Comparison of ENCODE assay signal across 8 mouse cellular contexts in the genomic region with DNA sequence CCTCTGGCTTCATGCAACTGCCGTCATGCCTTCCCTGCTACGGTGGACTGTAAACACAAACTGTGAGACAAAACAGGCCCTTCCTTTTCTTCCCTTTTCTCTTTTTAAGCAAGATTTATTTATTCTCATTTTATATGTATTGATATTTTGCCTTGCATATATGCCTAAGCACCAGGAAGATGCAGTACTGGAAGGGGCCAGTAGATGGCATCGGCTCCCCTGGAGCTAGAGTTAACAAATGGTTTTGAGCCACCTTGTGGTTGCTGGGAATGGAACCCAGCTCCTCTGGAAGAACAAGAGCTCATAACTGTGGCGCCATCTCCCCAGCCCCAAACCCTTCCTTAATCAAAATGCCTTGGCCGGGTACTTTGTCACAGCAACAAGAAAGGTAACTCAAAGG. TPM values are rescaled to one million over a fixed set of nuclear protein-coding genes. Genes with fewer than 3 reads are reported as not detected.
DNase-seq lines count a peak whose midpoint lies in the region; ATAC-seq and TF ChIP-seq lines count a peak whose summit lies in the region.

No protein-coding gene starts in this region.

- no peak for ATAC-seq in forebrain, postnatal 0 days
- no peak for ATAC-seq in forebrain, embryonic 13.5 days

- WGBS in forebrain, postnatal 0 days = 94% methylated on average over 5 of the region's 5 CpGs
- 90% methylated on average over 5 of the region's 5 CpGs for WGBS in forebrain, embryonic 13.5 days
- WGBS in embryonic facial prominence, embryonic 10.5 days = 80% methylated on average over 5 of the region's 5 CpGs

- H3K4me3 ChIP-seq in forebrain, postnatal 0 days (ENCODE audit: low read depth, low read length) = no peak overlapping the region
- no peak overlapping the region for H3K4me3 ChIP-seq in forebrain, embryonic 13.5 days
- no peak overlapping the region for H3K4me3 ChIP-seq in embryonic facial prominence, embryonic 10.5 days

- TF ChIP-seq CTCF in forebrain, postnatal 0 days (IDR thresholded peaks at IDR 0.05; ENCODE audit: low read depth) = peak; percentile 66

- H3K4me2 ChIP-seq in forebrain, postnatal 0 days (ENCODE audit: low read depth) = no peak overlapping the region
- H3K4me2 ChIP-seq in forebrain, embryonic 13.5 days = no peak overlapping the region

- no peaks in the 10 kb centered on the region for H3K4me1 ChIP-seq in forebrain, postnatal 0 days (ENCODE audit: insufficient read depth)
- H3K4me1 ChIP-seq in forebrain, embryonic 13.5 days = peaks cover 8% of the 10 kb centered on the region; the same call in 1 of the 2 replicates
- peaks cover 23% of the 10 kb centered on the region for H3K4me1 ChIP-seq in embryonic facial prominence, embryonic 10.5 days

- H3K36me3 ChIP-seq in forebrain, postnatal 0 days (ENCODE audit: insufficient read depth) = no peaks in the 10 kb centered on the region
- no peaks in the 10 kb centered on the region for H3K36me3 ChIP-seq in forebrain, embryonic 13.5 days (ENCODE audit: poor library complexity, severe bottlenecking)
- no peaks in the 10 kb centered on the region for H3K36me3 ChIP-seq in embryonic facial prominence, embryonic 10.5 days (replicated peaks)

- H3K27ac ChIP-seq in forebrain, postnatal 0 days (ENCODE audit: low read depth, low read length) = no peak overlapping the region
- no peak overlapping the region for H3K27ac ChIP-seq in forebrain, embryonic 13.5 days
- no peak overlapping the region for H3K27ac ChIP-seq in embryonic facial prominence, embryonic 10.5 days (replicated peaks)

- H3K27me3 ChIP-seq in forebrain, postnatal 0 days (ENCODE audit: insufficient read depth, low read length) = no peaks in the 10 kb centered on the region
- H3K27me3 ChIP-seq in forebrain, embryonic 13.5 days = no peaks in the 10 kb centered on the region
- H3K27me3 ChIP-seq in embryonic facial prominence, embryonic 10.5 days (replicated peaks; ENCODE audit: low read depth, poor library complexity, severe bottlenecking) = no peaks in the 10 kb centered on the region

- peak; percentile 24 for DNase-seq in forebrain, postnatal 0 days
- peak; percentile 39 for DNase-seq in right cerebral cortex, postnatal 4 days
- no peak for DNase-seq in right cerebral cortex, postnatal 36 days (ENCODE audit: low spot score in 2 of 2)
- peak; percentile 51 for DNase-seq in embryonic facial prominence, embryonic 10.5 days (ENCODE audit: low spot score)
- DNase-seq in naive thymus-derived CD4-positive, alpha-beta T cell, adult 2 months (ENCODE audit: low read depth) = peak; percentile 44
- no peak for DNase-seq in urinary bladder, postnatal 25 days (ENCODE audit: low spot score)
- DNase-seq in frontal cortex, postnatal 10 days (ENCODE audit: low spot score in 2 of 2) = no peak

- H3K9me3 ChIP-seq in forebrain, postnatal 0 days (ENCODE audit: low read length) = no peaks in the 10 kb centered on the region
- 0 out of 2 replicates have a peak, but pooled peaks cover 3% of the 10 kb centered on the region for H3K9me3 ChIP-seq in forebrain, embryonic 13.5 days (replicated peaks)
- no peaks in the 10 kb centered on the region for H3K9me3 ChIP-seq in embryonic facial prominence, embryonic 10.5 days

- H3K9ac ChIP-seq in forebrain, postnatal 0 days = no peak overlapping the region
- no peak overlapping the region for H3K9ac ChIP-seq in forebrain, embryonic 13.5 days

RNA-seq across cellular contexts. Expression of gene Pnpla5, which starts 12.5 kb away (rescaled TPM):
- not detected in 2 replicates for total RNA-seq in forebrain, postnatal 0 days (2014; rRNA removed)
- not detected in 2 replicates for polyA plus RNA-seq in forebrain, postnatal 0 days (2015; fragmentation: Nextera tagmentation; extraction: Ambion mirVana)
- polyA plus RNA-seq in forebrain, embryonic 13.5 days (2015; fragmentation: Nextera tagmentation; extraction: Ambion mirVana) = not detected in 2 replicates
- not detected in 2 replicates for polyA plus RNA-seq in embryonic facial prominence, embryonic 10.5 days (2016; fragmentation: Nextera tagmentation; extraction: Ambion mirVana)

RNA-seq across cellular contexts. Expression of gene Sult4a1, which starts 29.9 kb away (rescaled TPM):
- total RNA-seq in forebrain, postnatal 0 days (2014; rRNA removed) = 157 and 179 TPM in 2 replicates
- 132 and 140 TPM in 2 replicates for polyA plus RNA-seq in forebrain, postnatal 0 days (2015; fragmentation: Nextera tagmentation; extraction: Ambion mirVana)
- 40.3 and 43.3 TPM in 2 replicates for polyA plus RNA-seq in forebrain, embryonic 13.5 days (2015; fragmentation: Nextera tagmentation; extraction: Ambion mirVana)
- polyA plus RNA-seq in embryonic facial prominence, embryonic 10.5 days (2016; fragmentation: Nextera tagmentation; extraction: Ambion mirVana) = 6.9 and 8.7 TPM in 2 replicates

RNA-seq across cellular contexts. Expression of gene Pnpla3, which starts 32.2 kb away (rescaled TPM):
- 5.2 and 5.6 TPM in 2 replicates for total RNA-seq in forebrain, postnatal 0 days (2014; rRNA removed)
- 2.4 and 3.0 TPM in 2 replicates for polyA plus RNA-seq in forebrain, postnatal 0 days (2015; fragmentation: Nextera tagmentation; extraction: Ambion mirVana)
- 2.8 and 3.1 TPM in 2 replicates for polyA plus RNA-seq in forebrain, embryonic 13.5 days (2015; fragmentation: Nextera tagmentation; extraction: Ambion mirVana)
- 0.89 and 1.5 TPM in 2 replicates for polyA plus RNA-seq in embryonic facial prominence, embryonic 10.5 days (2016; fragmentation: Nextera tagmentation; extraction: Ambion mirVana)

RNA-seq across cellular contexts. Expression of gene Samm50, which starts 56.6 kb away (rescaled TPM):
- total RNA-seq in forebrain, postnatal 0 days (2014; rRNA removed) = 36.6 and 37.2 TPM in 2 replicates
- polyA plus RNA-seq in forebrain, postnatal 0 days (2015; fragmentation: Nextera tagmentation; extraction: Ambion mirVana) = 88.3 and 93.8 TPM in 2 replicates
- 84.4 and 91.5 TPM in 2 replicates for polyA plus RNA-seq in forebrain, embryonic 13.5 days (2015; fragmentation: Nextera tagmentation; extraction: Ambion mirVana)
- 113 TPM in 2 replicates for polyA plus RNA-seq in embryonic facial prominence, embryonic 10.5 days (2016; fragmentation: Nextera tagmentation; extraction: Ambion mirVana)

Comparison
In these comparisons a context has a peak if more than half of its experiments do, and no peak if none do; other contexts are left out.
1. DNase-seq: peak in forebrain, postnatal 0 days (single experiment), right cerebral cortex, postnatal 4 days (single experiment), embryonic facial prominence, embryonic 10.5 days (single experiment) and naive thymus-derived CD4-positive, alpha-beta T cell, adult 2 months (single experiment); none in right cerebral cortex, postnatal 36 days (0 of 2), urinary bladder, postnatal 25 days (single experiment) and frontal cortex, postnatal 10 days (0 of 2).